Mouse (Mus musculus) stomach, postnatal 0 days (tissue): ENCODE measurements around the gene Dnajc28.

Source experiments
- CTCF ChIP-seq: IDR thresholded peaks from 2 replicates; pipeline ENCODE4 v1.5.1; 2016; ENCODE audit warnings: antibody characterized with exemption, low read depth, mild to moderate bottlenecking, moderate library complexity
- EP300 ChIP-seq: optimal IDR thresholded peaks from 2 replicates; pipeline ENCODE3; 2016; ENCODE audit warnings: antibody characterized with exemption

DNA sequence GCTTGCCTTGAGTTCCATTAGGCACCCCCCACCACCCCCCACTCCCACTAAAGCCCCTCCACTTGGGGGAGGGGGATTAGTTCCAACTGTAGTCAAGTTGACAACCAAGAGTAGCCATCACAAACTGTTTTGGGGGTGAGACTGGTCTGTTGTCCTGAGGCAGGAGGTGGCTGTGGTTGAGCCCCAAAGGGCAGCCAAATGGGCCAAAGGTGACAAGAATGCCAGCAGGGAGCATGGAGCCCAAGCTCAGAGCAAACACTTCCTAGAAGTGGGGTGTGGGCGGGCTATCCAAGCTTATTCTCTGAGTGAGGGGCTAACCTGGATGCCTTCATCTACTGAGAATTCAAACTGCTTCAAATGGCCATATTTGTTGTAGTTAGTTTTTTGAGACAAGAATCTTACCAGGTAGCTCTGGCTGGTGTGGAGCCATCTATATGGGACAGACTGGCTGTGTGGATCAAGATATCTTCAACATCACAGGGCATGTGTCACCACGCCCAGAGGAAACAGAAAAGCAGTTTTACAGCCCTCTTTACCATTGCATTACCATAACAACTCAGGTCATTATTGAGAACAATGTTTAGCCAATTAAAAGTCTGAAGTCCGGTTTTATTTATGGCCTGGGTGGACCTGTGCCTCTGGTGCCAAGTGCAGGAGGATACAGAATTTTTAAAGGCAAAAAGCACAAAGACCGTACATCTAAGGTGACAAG lies 54.1 kb downstream of the Dnajc28 start:
- TF ChIP-seq CTCF (no peak), EP300 (no peak)
